Mouse (Mus musculus) spleen, embryonic (tissue): ENCODE results near the gene Plekha8.

Experiments
- CTCF ChIA-PET: fragments of 350-600 bp; sonication (Branson Sonifier 250); formaldehyde crosslinking; loops from one replicate; lab custom pipeline; 2022; lab: Charles Lee

Gene Plekha8

DNA sequence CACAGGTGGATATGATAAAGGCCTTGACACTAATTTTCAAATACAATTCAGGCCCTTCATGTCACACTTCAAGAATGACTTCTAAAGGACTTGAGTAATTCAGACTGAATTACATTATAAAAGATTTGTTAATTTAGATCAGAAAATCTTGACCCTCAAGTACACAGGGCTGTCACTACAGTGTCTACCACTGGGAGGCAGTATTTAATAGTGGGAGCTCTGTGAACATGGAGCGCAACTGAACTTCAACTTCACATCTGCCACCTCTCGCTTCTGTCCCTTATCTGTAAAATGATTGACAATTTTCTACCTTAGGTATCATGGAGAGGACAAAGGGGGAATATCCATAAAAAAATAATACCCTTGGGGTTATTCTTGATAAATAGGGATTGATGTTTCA, 8.7 kb upstream of the Plekha8 start:
- CTCF ChIA-PET: interaction anchor here (0.7 kb wide), 1 partner anchor 636 kb away, joined by 7 read pairs; no protein-coding TSS in a partner anchor

GRCm38 (mm10) chr6:54586911-54587310, 8.0 kb upstream of the Plekha8 start:
- CTCF ChIA-PET: interaction anchor here (0.6 kb wide), 2 partner anchors 152 to 355 kb away, joined by 3 read pairs; no protein-coding TSS in a partner anchor

DNA sequence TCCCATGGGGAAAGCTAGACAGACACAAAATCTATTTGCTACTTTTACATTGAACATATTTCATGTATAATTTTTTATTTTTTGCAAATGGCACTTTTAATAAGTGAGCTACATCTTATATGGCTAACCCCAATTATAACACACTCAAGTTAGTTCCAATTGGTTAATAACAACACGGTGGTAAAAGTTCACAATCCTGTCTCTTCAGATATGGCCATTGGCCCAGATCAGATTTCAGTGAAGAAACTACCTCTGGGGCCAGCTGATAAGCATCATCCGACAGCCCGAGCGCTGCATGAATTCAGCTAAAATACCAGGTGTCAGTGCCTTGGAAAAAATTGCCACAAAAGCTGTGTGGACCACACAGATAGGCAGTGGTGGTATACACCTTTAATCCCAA, 7.2 kb upstream of the Plekha8 start:
- CTCF ChIA-PET: no interaction called here

- CTCF ChIA-PET: no interaction called here
Observed at GRCm38 (mm10) chr6:54588212-54588611, 6.7 kb upstream of the Plekha8 start.

DNA sequence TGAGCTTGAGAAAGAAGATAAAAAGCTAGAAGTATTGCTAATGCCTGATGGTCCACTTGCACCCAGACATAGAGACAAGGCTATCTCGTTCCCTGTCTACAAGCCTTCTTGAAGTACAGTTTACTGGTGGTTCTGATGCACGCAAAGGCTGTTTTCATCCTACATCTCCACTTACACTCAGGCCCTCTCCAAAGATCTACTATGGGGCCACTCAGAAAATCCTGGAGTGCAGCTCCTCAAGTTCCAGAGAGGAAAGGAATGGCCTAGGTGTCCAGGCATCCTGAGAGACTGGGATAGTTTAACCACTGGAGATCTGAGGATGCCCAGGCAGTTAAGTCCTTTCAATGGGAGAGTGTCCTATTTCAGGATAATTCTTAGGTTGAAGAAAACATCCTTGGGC, 4.2 kb upstream of the Plekha8 start:
- CTCF ChIA-PET: no interaction called here

- CTCF ChIA-PET: no interaction called here
Observed at GRCm38 (mm10) chr6:54591778-54592177, 3.1 kb upstream of the Plekha8 start.

DNA sequence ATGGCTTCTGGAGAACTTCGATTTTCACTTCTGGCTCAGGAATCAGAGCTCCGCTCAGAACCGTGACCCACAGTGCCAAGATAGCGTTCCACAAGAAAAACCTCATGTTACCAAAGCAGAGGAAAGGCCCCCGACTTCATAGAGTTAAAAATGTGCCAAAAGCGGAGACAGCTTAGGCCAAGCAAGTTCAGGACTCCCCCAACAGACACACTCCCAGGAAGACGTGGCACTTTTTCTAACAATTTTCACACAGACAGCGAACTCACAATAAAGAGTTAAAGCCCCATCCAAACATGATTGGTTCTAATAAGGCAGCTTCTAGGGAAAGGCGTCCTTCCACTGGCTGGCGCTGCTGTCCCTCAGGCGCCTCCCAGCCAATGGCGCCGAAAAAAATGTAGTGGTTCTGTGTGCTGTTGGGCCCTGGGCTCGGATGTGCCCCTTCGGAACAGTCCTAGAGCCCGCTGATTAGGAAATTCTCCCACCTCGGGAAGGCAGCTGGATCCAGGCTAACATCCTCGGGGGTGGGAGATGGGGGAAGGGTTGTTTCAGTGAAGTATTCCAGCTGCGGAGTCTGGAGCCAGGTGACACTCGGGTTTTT, 1.9 kb upstream of the Plekha8 start:
- CTCF ChIA-PET: no interaction called here

DNA sequence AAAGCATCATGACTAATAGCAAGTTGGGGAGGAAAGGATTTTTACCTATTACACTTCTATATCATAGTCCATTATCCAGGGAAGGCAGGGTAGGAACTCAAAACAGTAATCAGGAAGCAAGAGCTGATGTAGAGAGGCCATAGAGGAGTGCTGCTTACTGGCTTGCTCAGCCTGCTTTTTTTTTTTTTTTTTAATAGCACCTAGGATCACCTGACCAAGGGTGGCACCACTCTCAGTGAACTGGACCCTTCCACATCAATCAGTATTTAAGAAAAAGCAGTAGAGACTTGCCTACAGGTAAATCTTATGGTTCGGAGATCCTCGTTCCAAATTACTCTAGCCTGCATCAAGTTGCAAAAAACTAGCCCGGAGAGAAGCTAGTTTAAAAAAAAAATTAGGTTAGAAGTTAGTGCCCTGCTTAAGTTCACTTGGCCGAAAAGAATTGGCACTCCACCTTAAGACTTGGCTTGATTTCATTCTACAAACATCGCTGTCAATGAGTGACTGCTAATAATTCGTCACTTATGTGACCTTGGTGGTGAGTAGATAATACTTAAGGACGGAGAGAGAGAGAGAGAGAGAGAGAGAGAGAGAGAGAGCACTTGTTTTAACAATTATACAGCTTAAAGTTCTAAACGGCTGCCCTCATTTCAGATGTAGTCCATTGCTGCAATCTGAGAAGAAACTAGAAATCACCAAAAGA, 994 bp upstream of the Plekha8 start:
- CTCF ChIA-PET: no interaction called here

- CTCF ChIA-PET: interaction anchor here (0.6 kb wide), 1 partner anchor 403 kb away, joined by 7 read pairs; no protein-coding TSS in a partner anchor
Observed at GRCm38 (mm10) chr6:54595330-54595878, 493 bp downstream of the Plekha8 start.

- CTCF ChIA-PET: no interaction called here
Observed at GRCm38 (mm10) chr6:54597208-54597607, 2.3 kb downstream of the Plekha8 start, which contains the start of gene Fkbp14. TSS of gene Fkbp14 (minus strand) at chr6:54597308.

DNA sequence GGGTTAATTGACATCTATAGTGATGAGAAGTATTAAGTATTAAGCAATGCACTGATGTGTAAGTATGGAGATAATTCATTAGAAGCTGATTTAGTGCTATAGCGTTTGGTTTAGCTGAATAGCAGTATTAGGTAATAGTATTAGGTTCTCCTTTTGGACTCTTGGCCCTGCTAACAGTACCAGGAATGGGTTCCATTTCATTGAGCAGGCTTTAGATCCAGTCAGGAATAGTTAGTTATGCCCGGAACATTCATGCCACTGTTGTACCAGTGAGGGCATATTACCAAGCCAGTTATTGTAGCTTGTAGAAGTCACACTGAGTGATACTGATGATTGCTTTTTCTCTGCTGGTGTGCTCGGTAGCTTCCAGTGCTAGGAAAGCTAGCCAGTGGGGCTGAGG, 2.8 kb downstream of the Plekha8 start:
- CTCF ChIA-PET: interaction anchor here (0.6 kb wide), 1 partner anchor 17 kb away, joined by 3 read pairs; no protein-coding TSS in a partner anchor

DNA sequence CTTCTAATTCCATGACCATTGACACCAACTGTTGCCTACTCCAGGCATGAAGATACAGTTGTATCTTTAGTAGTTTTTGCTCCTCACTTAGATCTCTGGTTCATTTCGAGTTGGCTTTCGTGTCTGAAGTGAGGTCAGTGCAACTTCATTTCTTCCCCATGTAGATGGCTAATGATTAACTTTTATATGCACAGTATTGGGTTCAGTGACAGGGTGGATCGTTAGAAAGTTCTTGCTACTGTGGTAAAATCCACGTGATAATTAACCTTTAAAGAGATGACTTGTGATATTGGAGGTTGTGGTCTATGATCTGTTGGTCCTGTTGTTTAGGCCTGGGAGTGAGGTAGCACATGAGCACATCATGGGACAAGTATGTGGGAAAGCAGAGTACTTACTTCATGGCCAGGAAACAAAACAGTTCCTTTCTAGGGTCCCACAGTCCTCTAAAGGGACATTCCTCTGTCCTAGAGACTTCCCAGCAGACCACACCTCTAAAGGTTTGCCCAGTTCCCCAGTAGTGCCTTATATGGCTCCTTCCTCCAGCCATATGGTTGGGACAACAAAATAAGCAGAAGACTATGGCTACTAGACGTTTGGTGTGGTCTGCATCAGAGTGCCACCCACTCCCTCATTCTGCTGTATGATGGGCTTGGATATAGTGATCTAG, 5.9 kb downstream of the Plekha8 start:
- CTCF ChIA-PET: no interaction called here

- CTCF ChIA-PET: no interaction called here
Observed at GRCm38 (mm10) chr6:54602891-54603290, 8.0 kb downstream of the Plekha8 start.

- CTCF ChIA-PET: no interaction called here
Observed at GRCm38 (mm10) chr6:54604001-54604715, 9.2 kb downstream of the Plekha8 start.

- CTCF ChIA-PET: no interaction called here
Observed at GRCm38 (mm10) chr6:54606241-54606640, 11.3 kb downstream of the Plekha8 start.

- CTCF ChIA-PET: no interaction called here
Observed at GRCm38 (mm10) chr6:54617363-54617762, 22.5 kb downstream of the Plekha8 start.

- CTCF ChIA-PET: no interaction called here
Observed at GRCm38 (mm10) chr6:54619530-54619929, 24.6 kb downstream of the Plekha8 start.

DNA sequence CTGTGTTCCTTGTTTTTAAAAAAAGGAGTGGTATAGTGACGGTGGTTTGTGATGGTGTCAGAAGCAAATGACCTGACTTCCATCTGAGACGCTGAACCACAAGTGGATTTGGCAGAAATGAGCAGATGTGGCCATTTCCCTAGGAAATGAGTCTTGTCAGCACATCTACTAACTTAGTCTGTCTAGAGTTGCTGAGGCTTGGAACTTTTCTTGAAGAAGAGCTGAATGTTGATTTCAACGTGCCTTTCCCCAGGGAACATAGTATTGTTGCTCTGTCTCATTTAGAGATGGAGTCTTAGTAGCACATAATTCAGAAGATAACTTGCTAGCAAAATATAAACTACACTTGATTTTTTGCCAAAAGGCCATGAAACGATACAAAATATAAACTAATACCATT, 25.4 kb downstream of the Plekha8 start:
- CTCF ChIA-PET: no interaction called here

DNA sequence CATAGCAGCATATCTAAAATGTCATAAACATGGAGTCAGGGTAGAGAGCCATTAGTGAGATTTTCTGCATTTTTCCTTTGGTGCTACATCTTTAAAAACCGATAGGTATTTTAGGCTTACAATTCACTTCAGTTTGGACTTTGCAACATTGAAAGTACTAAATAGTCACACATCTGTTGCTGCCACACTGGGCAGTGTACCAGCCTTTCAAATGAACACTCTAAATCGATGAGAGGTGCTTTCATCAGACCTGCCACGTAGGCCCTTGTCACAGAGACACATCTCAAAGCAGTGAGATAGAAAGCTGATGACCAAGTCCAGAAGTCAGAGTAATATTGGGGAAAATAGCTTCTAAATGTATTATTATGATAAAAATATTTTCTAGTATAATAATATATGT, 33.5 kb downstream of the Plekha8 start:
- CTCF ChIA-PET: interaction anchor here (0.7 kb wide), 1 partner anchor 1751 kb away, joined by 4 read pairs; no protein-coding TSS in a partner anchor

DNA sequence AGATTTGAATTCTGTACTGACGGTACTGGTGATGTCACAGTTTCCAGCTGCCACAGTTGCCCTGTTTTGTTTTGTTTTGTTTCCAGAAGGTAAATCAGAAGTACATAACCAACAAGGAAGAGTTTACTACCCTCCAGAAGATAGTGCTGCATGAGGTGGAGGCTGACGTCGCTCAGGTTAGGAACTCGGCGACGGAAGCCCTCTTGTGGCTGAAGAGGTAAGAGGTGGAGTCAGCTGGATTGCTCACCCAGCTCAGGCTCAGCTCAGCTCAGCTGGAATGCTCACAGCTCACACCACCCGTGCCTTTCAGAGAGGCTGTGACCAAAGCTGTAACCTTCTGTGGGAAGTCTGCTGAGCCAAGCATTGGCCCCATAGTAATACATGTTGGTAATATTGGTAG, 34.8 kb downstream of the Plekha8 start:
- CTCF ChIA-PET: no interaction called here

GRCm38 (mm10) chr6:54631462-54631861, 36.6 kb downstream of the Plekha8 start:
- CTCF ChIA-PET: no interaction called here

DNA sequence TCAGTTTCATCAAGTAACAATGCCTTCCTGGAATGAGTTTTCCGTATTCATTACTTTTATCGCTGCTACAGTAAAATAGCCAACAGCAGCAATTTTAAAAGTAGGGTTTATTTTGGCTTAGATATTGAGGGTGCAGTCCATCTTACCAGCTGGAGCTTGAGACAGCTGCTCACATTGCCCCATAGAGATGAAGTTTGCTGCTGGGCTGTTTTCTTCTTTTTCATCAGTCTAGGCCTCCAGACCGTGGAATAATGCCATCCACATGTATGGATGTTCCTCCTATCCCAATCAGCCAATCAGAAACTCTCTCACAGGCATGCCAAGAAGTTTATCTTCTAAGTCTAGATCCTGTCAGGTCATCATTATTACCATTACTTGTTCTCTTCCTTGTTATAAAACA, 45.0 kb downstream of the Plekha8 start:
- CTCF ChIA-PET: no interaction called here
